12 mouse cellular contexts compared by ENCODE assay signal in genomic region chr1:119654307-119654706, GRCm38 (mm10). TPM values are rescaled to one million over a fixed set of nuclear protein-coding genes. Genes with fewer than 3 reads are reported as not detected.
A peak's percentile ranks its signal among the peaks of the same experiment; 100 is the strongest.
DNase-seq lines count a peak whose midpoint lies in the region; ATAC-seq and TF ChIP-seq lines count a peak whose summit lies in the region.
"Had no signal": no experiment of that assay in that cellular context is flagged by ENCODE, and none has a peak within 500 bp of the region (broad histone marks: within the 10 kb centered on the region; RNA-seq: fewer than 3 reads in every experiment).

No protein-coding gene starts in this region.

- DNase-seq in kidney, postnatal 0 days (ENCODE audit: low spot score): no peak
- DNase-seq in kidney, postnatal 10 days: no peak
- DNase-seq in thymus, postnatal 14 days: peak; percentile 12
- DNase-seq in thymus, adult 2 months: no peak
- DNase-seq in R1 (ENCODE audit: low read depth, low spot score): peak; percentile 23
- DNase-seq in splenic B cell, adult 2 months (ENCODE audit: low read depth, low spot score): peak; percentile 27
- no peak for DNase-seq in urinary bladder, postnatal 25 days (ENCODE audit: low spot score)
- DNase-seq in kidney, postnatal 25 days: no peak
- DNase-seq: cerebellum, postnatal 14 days; lung, adult 18-20 months had no signal

- TF ChIP-seq CTCF in kidney, postnatal 0 days (IDR thresholded peaks at IDR 0.05; ENCODE audit: low read depth): peak; percentile 57
- no peak for TF ChIP-seq CTCF in thymus, adult 2 months (IDR thresholded peaks at IDR 0.05; ENCODE audit: borderline replicate concordance, control insufficient read depth, extremely low read depth, insufficient read depth, low read length, poor library complexity)

- no peaks in the 10 kb centered on the region for H3K27me3 ChIP-seq in kidney, postnatal 0 days (ENCODE audit: insufficient read depth, low read length)
- no peaks in the 10 kb centered on the region for H3K27me3 ChIP-seq in thymus, adult 2 months (ENCODE audit: control insufficient read depth, insufficient read depth, low read length)
- no peaks in the 10 kb centered on the region for H3K27me3 ChIP-seq in splenic B cell, adult 2 months (ENCODE audit: control insufficient read depth, insufficient read depth, low read length, poor library complexity, severe bottlenecking)
- H3K27me3 ChIP-seq: hindbrain, embryonic 13.5 days had no signal

- peaks cover 4% of the 10 kb centered on the region; the same call in 1 of the 2 replicates for H3K36me3 ChIP-seq in kidney, postnatal 0 days (ENCODE audit: insufficient read depth, low read length)
- H3K36me3 ChIP-seq in thymus, adult 2 months (ENCODE audit: control insufficient read depth, insufficient read depth, low read length): no peaks in the 10 kb centered on the region
- H3K36me3 ChIP-seq in splenic B cell, adult 2 months (ENCODE audit: control insufficient read depth, insufficient read depth, low read length, poor library complexity, severe bottlenecking): peaks cover 3% of the 10 kb centered on the region; the same call in 1 of the 2 replicates

- no peak overlapping the region for H3K9ac ChIP-seq in kidney, postnatal 0 days (ENCODE audit: low read depth, low read length)
- H3K9ac ChIP-seq: hindbrain, embryonic 13.5 days had no signal

- no peaks in the 10 kb centered on the region for H3K9me3 ChIP-seq in kidney, postnatal 0 days (replicated peaks; ENCODE audit: low read length)
- H3K9me3 ChIP-seq: heart, embryonic 10.5 days; hindbrain, embryonic 13.5 days had no signal

- no peaks in the 10 kb centered on the region for H3K4me1 ChIP-seq in kidney, postnatal 0 days (replicated peaks; ENCODE audit: insufficient read depth, low read length)
- H3K4me1 ChIP-seq in thymus, adult 2 months (replicated peaks; ENCODE audit: control insufficient read depth, insufficient read depth, low read length): no peaks in the 10 kb centered on the region
- H3K4me1 ChIP-seq: hindbrain, embryonic 13.5 days had no signal

- no peak overlapping the region for H3K27ac ChIP-seq in kidney, postnatal 0 days
- H3K27ac ChIP-seq in thymus, adult 2 months (ENCODE audit: control insufficient read depth, insufficient read depth, low read length): no peak overlapping the region
- H3K27ac ChIP-seq: heart, embryonic 10.5 days; hindbrain, embryonic 13.5 days had no signal

- 98% methylated on average over 2 of the region's 2 CpGs for WGBS in kidney, postnatal 0 days
- WGBS in thymus, adult 2 months: 97% methylated on average over 2 of the region's 2 CpGs

- TF ChIP-seq POLR2A in thymus, adult 2 months (IDR thresholded peaks at IDR 0.05; ENCODE audit: control insufficient read depth, extremely low read depth, insufficient read depth, low read length, poor library complexity): no peak

- ATAC-seq in kidney, postnatal 0 days (replicated peaks; ENCODE audit: low FRiP score, low read depth): no peak

- H3K4me3 ChIP-seq in kidney, postnatal 0 days (replicated peaks; ENCODE audit: low read depth, low read length): no peak overlapping the region
- no peak overlapping the region for H3K4me3 ChIP-seq in thymus, adult 2 months (ENCODE audit: control insufficient read depth, insufficient read depth, low read length)
- H3K4me3 ChIP-seq: heart, embryonic 10.5 days; hindbrain, embryonic 13.5 days had no signal

- H3K4me2 ChIP-seq in kidney, postnatal 0 days (ENCODE audit: low read length): no peak overlapping the region
- H3K4me2 ChIP-seq: hindbrain, embryonic 13.5 days had no signal

RNA-seq across cellular contexts. Expression of gene Epb41l5, which starts 5.5 kb away (rescaled TPM):
- 50.9 and 56.5 TPM in 2 replicates for polyA plus RNA-seq in kidney, postnatal 0 days (2015; fragmentation: Nextera tagmentation; extraction: Ambion mirVana)
- 1.1 and 1.6 TPM in 2 replicates for polyA plus RNA-seq in thymus, adult 2 months (2012; rRNA removed)

Comparison
In these comparisons a context has a peak if more than half of its experiments do, and no peak if none do; other contexts are left out.
1. DNase-seq: peak in thymus, postnatal 14 days (single experiment), R1 (single experiment) and splenic B cell, adult 2 months (single experiment); none in kidney, postnatal 0 days (single experiment), kidney, postnatal 10 days (single experiment), thymus, adult 2 months (single experiment), urinary bladder, postnatal 25 days (single experiment) and kidney, postnatal 25 days (0 of 2).
2. RNA of gene Epb41l5, which starts 5.5 kb away (polyA plus RNA-seq): 50.9 to 56.5 TPM in kidney, postnatal 0 days; 1.1 to 1.6 TPM in thymus, adult 2 months; every median in the first group is over 10 times any median in the second.